Mouse (Mus musculus) bone marrow macrophage, adult 2 months (primary cell): Measurements from ENCODE around the gene 4930579F01Rik.

Experiments
- CTCF ChIP-seq: IDR thresholded peaks from 2 replicates; pipeline ENCODE4 v1.5.1; 2012; ENCODE audit warnings: low read depth, mild to moderate bottlenecking, low read length, moderate library complexity
- POLR2A ChIP-seq: IDR thresholded peaks from 2 replicates; pipeline ENCODE4 v1.6.1; 2012; ENCODE audit warnings: mild to moderate bottlenecking, low read depth, low read length, borderline replicate concordance

DNA sequence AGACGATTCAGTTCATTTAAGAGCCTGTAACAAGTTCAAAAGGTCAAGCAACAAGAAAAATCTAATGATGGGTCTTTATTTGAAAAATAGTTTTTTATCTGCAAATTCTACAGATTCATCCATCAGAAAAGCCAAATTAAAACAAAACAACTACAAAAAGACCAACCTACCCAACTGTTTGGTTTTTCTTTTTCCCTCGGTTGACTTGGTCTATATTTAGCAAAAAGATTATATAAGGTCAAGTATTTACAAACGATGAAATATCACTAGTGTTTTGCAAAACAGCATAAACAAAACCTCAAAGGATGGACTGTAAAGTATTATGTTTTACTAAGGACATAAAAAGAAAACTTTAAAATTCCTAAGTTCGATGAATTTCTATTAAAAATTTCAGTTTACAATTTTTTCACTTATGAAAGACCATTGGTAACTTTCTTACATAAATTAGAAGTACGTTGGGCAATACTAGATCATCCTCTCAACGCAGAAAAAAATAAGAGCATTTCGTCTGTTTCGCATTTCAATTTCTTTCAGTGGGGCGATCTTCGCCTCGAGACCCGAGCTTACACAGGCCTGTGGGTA is 50.8 kb downstream of the 4930579F01Rik start:
- TF ChIP-seq POLR2A (no peak), CTCF (no peak)
